Mouse (Mus musculus): ENCODE results near the gene 2310007B03Rik. TPM values are rescaled to one million over a fixed set of nuclear protein-coding genes. Genes with fewer than 3 reads are reported as not detected.

The 2310007B03Rik gene
- total and polyA plus RNA-seq, 2 experiments from 2014 or later = 0.25 TPM; not detected in 1

GRCm38 (mm10) chr1:93190726-93191305, 30.1 kb upstream of the 2310007B03Rik start:
- TF ChIP-seq CTCF (IDR thresholded peaks at IDR 0.05; ENCODE audit: low read depth) = no peak
- no peak for DNase-seq
- Histone ChIP-seq H3K9ac (no peak overlapping the region), H3K9me3 (ENCODE audit: low read length) (no peaks in the 10 kb centered on the region), H3K27me3 (ENCODE audit: insufficient read depth, low read length) (no peaks in the 10 kb centered on the region), H3K4me1 (ENCODE audit: insufficient read depth) (no peaks in the 10 kb centered on the region), H3K36me3 (ENCODE audit: insufficient read depth) (no peaks in the 10 kb centered on the region), H3K27ac (ENCODE audit: low read depth, low read length) (no peak overlapping the region), H3K4me2 (ENCODE audit: low read depth) (no peak overlapping the region), H3K4me3 (ENCODE audit: low read depth, low read length) (no peak overlapping the region)
- no peak for ATAC-seq
- 13% methylated on average over 12 of the region's 17 CpGs for WGBS

- H3K27me3 ChIP-seq (ENCODE audit: insufficient read depth, low read length) = no peaks in the 10 kb centered on the region
- H3K4me1 ChIP-seq (ENCODE audit: insufficient read depth) = no peaks in the 10 kb centered on the region
- WGBS = 52% methylated on average over 14 of the region's 14 CpGs
- ATAC-seq (peak; percentile 75), DNase-seq (peak; percentile 57)
- H3K4me2 ChIP-seq (ENCODE audit: low read depth) = no peak overlapping the region
- H3K4me3 ChIP-seq (ENCODE audit: low read depth, low read length) = no peak overlapping the region
- H3K27ac ChIP-seq (ENCODE audit: low read depth, low read length) = no peak overlapping the region
- TF ChIP-seq CTCF (IDR thresholded peaks at IDR 0.05; ENCODE audit: low read depth) = no peak
- no peak overlapping the region for H3K9ac ChIP-seq
- H3K36me3 ChIP-seq (ENCODE audit: insufficient read depth) = no peaks in the 10 kb centered on the region
- H3K9me3 ChIP-seq (ENCODE audit: low read length) = no peaks in the 10 kb centered on the region
These were observed 23.5 kb upstream of the 2310007B03Rik start for GRCm38 (mm10) chr1:93184071-93184828.

- H3K4me2 ChIP-seq (ENCODE audit: low read depth) = no peak overlapping the region
- DNase-seq = no peak
- no peaks in the 10 kb centered on the region for H3K27me3 ChIP-seq (ENCODE audit: insufficient read depth, low read length)
- no peak overlapping the region for H3K27ac ChIP-seq (ENCODE audit: low read depth, low read length)
- H3K4me1 ChIP-seq (ENCODE audit: insufficient read depth) = no peaks in the 10 kb centered on the region
- 94% methylated on average over 7 of the region's 7 CpGs for WGBS
- no peak for ATAC-seq
- no peaks in the 10 kb centered on the region for H3K9me3 ChIP-seq (ENCODE audit: low read length)
- no peak for TF ChIP-seq CTCF (IDR thresholded peaks at IDR 0.05; ENCODE audit: low read depth)
- H3K36me3 ChIP-seq (ENCODE audit: insufficient read depth) = no peaks in the 10 kb centered on the region
- no peak overlapping the region for H3K4me3 ChIP-seq (ENCODE audit: low read depth, low read length)
- H3K9ac ChIP-seq = no peak overlapping the region
These were observed 21.5 kb upstream of the 2310007B03Rik start for GRCm38 (mm10) chr1:93182281-93182680.

- Histone ChIP-seq H3K27ac (ENCODE audit: low read depth, low read length) (0 out of 2 replicates have a peak overlapping the region, but pooled peaks have one; percentile 15), H3K9me3 (ENCODE audit: low read length) (no peaks in the 10 kb centered on the region), H3K4me2 (ENCODE audit: low read depth) (peak overlapping the region; percentile 93), H3K9ac (peak overlapping the region; percentile 58), H3K4me1 (ENCODE audit: insufficient read depth) (peaks cover 2% of the 10 kb centered on the region; the same call in 1 of the 2 replicates), H3K4me3 (ENCODE audit: low read depth, low read length) (peak overlapping the region; percentile 47), H3K36me3 (ENCODE audit: insufficient read depth) (no peaks in the 10 kb centered on the region), H3K27me3 (ENCODE audit: insufficient read depth, low read length) (no peaks in the 10 kb centered on the region)
- DNase-seq (peak; percentile 54), ATAC-seq (peak; percentile 73)
- WGBS = 5% methylated on average over 38 of the region's 44 CpGs
- no peak for TF ChIP-seq CTCF (IDR thresholded peaks at IDR 0.05; ENCODE audit: low read depth)
These were observed 16.0 kb upstream of the 2310007B03Rik start for GRCm38 (mm10) chr1:93176525-93177332.

GRCm38 (mm10) chr1:93175849-93176248, 15.1 kb upstream of the 2310007B03Rik start:
- WGBS = 20% methylated on average over 6 of the region's 6 CpGs
- Histone ChIP-seq H3K27ac (ENCODE audit: low read depth, low read length) (no peak overlapping the region), H3K4me3 (ENCODE audit: low read depth, low read length) (no peak overlapping the region), H3K4me2 (ENCODE audit: low read depth) (peak overlapping the region; percentile 93), H3K36me3 (ENCODE audit: insufficient read depth) (no peaks in the 10 kb centered on the region), H3K27me3 (ENCODE audit: insufficient read depth, low read length) (no peaks in the 10 kb centered on the region), H3K9me3 (ENCODE audit: low read length) (no peaks in the 10 kb centered on the region), H3K9ac (peak overlapping the region; percentile 58; the same call in 1 of the 2 replicates), H3K4me1 (ENCODE audit: insufficient read depth) (peaks cover 2% of the 10 kb centered on the region; the same call in 1 of the 2 replicates)
- TF ChIP-seq CTCF (IDR thresholded peaks at IDR 0.05; ENCODE audit: low read depth) = no peak
- DNase-seq (no peak), ATAC-seq (no peak)

- Histone ChIP-seq H3K4me1 (ENCODE audit: insufficient read depth) (peaks cover 2% of the 10 kb centered on the region; the same call in 1 of the 2 replicates), H3K36me3 (ENCODE audit: insufficient read depth) (no peaks in the 10 kb centered on the region), H3K4me2 (ENCODE audit: low read depth) (no peak overlapping the region), H3K27me3 (ENCODE audit: insufficient read depth, low read length) (no peaks in the 10 kb centered on the region), H3K9ac (no peak overlapping the region), H3K4me3 (ENCODE audit: low read depth, low read length) (no peak overlapping the region), H3K27ac (ENCODE audit: low read depth, low read length) (no peak overlapping the region), H3K9me3 (ENCODE audit: low read length) (no peaks in the 10 kb centered on the region)
- 1% methylated on average over 4 of the region's 4 CpGs for WGBS
- DNase-seq (peak; percentile 91), ATAC-seq (peak; percentile 75)
- TF ChIP-seq CTCF (IDR thresholded peaks at IDR 0.05; ENCODE audit: low read depth) = peak; percentile 99
These were observed 13.7 kb upstream of the 2310007B03Rik start for GRCm38 (mm10) chr1:93174399-93174798.
